Mouse (Mus musculus) liver, postnatal 0 days (tissue): Measurements from ENCODE around the gene Lhfpl5. TPM values are rescaled to one million over a fixed set of nuclear protein-coding genes. Genes with fewer than 3 reads are reported as not detected.

ENCODE experiments used
- ATAC-seq: fragments of 200-750 bp; cut with Nextera tagmentation; 2 replicates; pipeline ENCODE4 v1.8.0; 2017; ENCODE audit warnings: mild to moderate bottlenecking, moderate library complexity
- DNase-seq: peaks from one replicate; pipeline ENCODE4 v3.0.0-alpha.2; 2016
- H3K27ac ChIP-seq: fragments of 300-500 bp; sonication (generic); 2 replicates; pipeline ENCODE4 v1.5.1; 2014; ENCODE audit warnings: antibody characterized with exemption, moderate library complexity, mild to moderate bottlenecking, low read depth
- H3K27me3 ChIP-seq: fragments of 300-500 bp; sonication (generic); 2 replicates; pipeline ENCODE4 v1.6.1; 2014; ENCODE audit warnings: low read length, control low read depth, mixed read lengths; ENCODE audit not compliant: insufficient read depth
- H3K36me3 ChIP-seq: fragments of 300-500 bp; sonication (generic); replicated peaks from 2 replicates; pipeline ENCODE4 v1.6.1; 2014; ENCODE audit warnings: mild to moderate bottlenecking, control low read depth, low read length, moderate library complexity, mixed read lengths; ENCODE audit not compliant: insufficient read depth
- H3K4me1 ChIP-seq: fragments of 300-500 bp; sonication (generic); 2 replicates; pipeline ENCODE4 v1.6.1; 2014; ENCODE audit warnings: antibody characterized with exemption, mild to moderate bottlenecking, control low read depth; ENCODE audit not compliant: insufficient read depth
- H3K4me2 ChIP-seq: fragments of 300-500 bp; sonication (generic); 2 replicates; pipeline ENCODE4 v1.6.1; 2014; ENCODE audit warnings: low read depth, mild to moderate bottlenecking, low read length, moderate library complexity, mixed read lengths
- H3K4me3 ChIP-seq: fragments of 300-500 bp; sonication (generic); 2 replicates; pipeline ENCODE4 v1.5.1; 2014; ENCODE audit warnings: low read depth, low read length
- H3K9ac ChIP-seq: fragments of 300-500 bp; sonication (generic); replicated peaks from 2 replicates; pipeline ENCODE4 v1.6.1; 2014; ENCODE audit warnings: mild to moderate bottlenecking, moderate library complexity
- H3K9me3 ChIP-seq: fragments of 300-500 bp; sonication (generic); 2 replicates; pipeline ENCODE4 v1.6.1; 2016; ENCODE audit warnings: mild to moderate bottlenecking, control low read depth, low read length, mixed read lengths
- CTCF ChIP-seq: sonication (generic); IDR thresholded peaks from 2 replicates; pipeline ENCODE4 v1.5.1; 2016; ENCODE audit warnings: antibody characterized with exemption, low read depth
- EP300 ChIP-seq: IDR thresholded peaks from 2 replicates; pipeline ENCODE4 v1.6.1; 2016; ENCODE audit warnings: antibody characterized with exemption, low read depth, mild to moderate bottlenecking
- WGBS: fragments of 180-500 bp; shearing (Covaris S2); extraction: QIAGEN DNeasy Blood & Tissue Kit; methylation state at CpG from one replicate; pipeline ENCODE4 v1.1.7; 2014; ENCODE audit not compliant: insufficient replicate concordance; 5-methylcytosine and 5-hydroxymethylcytosine counted together
- polyA plus RNA-seq: library from polyadenylated mRNA; unstranded; fragments of >200 nt; fragmentation: Nextera tagmentation; extraction: Ambion mirVana; gene quantifications from 2 replicates; pipeline ENCODE4 v1.2.1, GENCODE M21; 2015

The Lhfpl5 gene
- polyA plus RNA-seq: not detected in 2 replicates

DNA sequence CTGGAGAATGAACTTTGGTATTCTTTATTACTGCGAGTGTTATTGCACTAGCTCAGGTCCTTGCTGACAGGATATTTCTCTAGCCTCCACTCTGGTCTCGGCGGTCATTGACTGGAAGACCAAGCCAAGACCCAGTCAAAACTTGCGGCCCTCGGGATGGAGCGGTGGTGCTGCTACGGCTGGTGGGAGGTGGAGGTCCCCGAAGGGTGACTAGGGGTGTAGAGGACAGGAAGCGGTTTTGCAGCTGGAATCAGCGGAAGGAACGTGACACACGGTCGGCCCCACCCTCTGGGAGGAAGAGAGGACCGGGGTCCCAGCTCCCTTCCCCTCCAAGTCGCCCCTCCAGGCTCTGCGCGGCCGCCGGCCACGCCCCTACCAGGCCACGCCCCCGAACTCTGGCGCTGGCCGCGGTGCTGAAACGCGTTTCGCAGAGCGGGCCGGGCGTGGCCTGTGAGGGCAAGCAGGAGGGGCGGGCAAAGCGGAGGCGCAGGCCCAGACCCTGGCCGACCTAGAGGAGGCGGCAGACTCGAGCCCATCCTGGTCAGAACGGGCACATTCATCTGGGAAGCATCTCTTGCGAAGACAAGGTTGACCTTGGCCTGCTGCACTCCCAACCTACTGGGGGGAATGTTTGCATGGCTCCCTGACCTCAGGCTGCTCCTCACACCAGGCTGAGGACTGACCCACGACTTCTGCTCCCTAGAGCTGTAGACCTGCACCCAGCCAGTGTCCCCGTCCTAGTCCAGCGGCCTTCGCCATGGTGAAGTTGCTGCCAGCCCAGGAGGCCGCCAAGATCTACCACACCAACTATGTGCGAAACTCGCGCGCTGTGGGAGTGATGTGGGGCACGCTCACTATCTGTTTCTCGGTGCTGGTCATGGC is at the start of gene Lhfpl5:
Lhfpl5 (plus strand) TSS at position 398 of the 882 bp plus-strand sequence.
- 13% methylated on average over 45 of the region's 50 CpGs for WGBS
- Histone ChIP-seq H3K9me3 (no peaks in the 10 kb centered on the region), H3K4me3 (no peak within 1 kb of the TSS)

DNA sequence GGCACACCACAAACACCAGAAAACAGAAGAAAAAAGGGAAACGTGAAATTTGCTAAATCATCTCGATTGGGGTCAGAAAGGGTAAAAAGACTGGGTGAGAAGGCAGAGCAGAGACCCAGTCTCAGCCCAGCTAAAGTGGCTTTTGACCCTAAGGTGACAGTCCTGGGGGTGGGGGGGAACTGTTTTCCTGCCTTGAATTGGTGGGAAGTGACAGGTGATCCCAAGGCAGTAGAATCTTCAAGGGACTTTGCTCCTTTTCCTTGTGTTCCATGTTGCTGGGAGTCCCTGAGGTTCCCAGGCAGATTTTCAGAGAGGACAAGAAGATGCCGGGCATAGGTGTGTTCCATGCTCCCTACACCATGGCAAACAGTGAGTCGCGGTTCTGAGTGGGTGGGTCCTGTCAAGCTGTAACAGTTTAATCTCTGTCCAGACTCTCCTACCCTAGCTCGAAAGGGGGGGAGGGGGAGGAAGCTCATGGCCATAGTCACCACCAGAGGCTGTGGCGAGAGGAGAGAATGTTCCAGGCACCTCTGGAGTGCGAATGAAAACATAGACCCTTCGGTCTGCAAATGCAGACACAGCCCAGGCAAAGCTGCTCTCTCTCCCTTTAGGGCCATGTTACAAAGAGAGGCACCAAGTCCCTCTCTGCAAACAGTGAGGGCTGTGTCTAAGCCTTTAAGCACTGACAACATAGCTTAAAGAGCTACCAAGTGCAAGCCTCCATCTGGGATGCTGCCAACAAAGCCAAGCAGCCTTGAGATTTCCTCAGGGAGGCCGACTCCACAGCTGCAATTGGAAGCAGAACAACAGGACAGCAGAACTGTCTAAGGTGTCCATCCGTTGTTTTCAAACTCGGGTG is 48.0 kb upstream of the Lhfpl5 start:
- Histone ChIP-seq H3K9me3 (no peaks in the 10 kb centered on the region), H3K4me3 (0 out of 2 replicates have a peak overlapping the region, but pooled peaks have one; percentile 9), H3K27me3 (no peaks in the 10 kb centered on the region), H3K27ac (peak overlapping the region; percentile 18; the same call in 1 of the 2 replicates), H3K36me3 (no peaks in the 10 kb centered on the region), H3K4me2 (peak overlapping the region; percentile 52), H3K4me1 (peaks cover 28% of the 10 kb centered on the region), H3K9ac (peak overlapping the region; percentile 41; the same call in 1 of the 2 replicates)
- DNase-seq: peak; percentile 30
- ATAC-seq: no peak
- 23% methylated on average over 12 of the region's 12 CpGs for WGBS
- TF ChIP-seq CTCF (no peak), EP300 (no peak)

More for the DNA sequence above, at the start of gene Lhfpl5:
- Histone ChIP-seq H3K27me3 (no peaks in the 10 kb centered on the region), H3K4me1 (peaks cover 8% of the 10 kb centered on the region), H3K9ac (no peak within 1 kb of the TSS), H3K27ac (no peak within 1 kb of the TSS), H3K4me2 (peak within 1 kb of the TSS; percentile 45), H3K36me3 (no peaks in the 10 kb centered on the region)
- DNase-seq: peak; percentile 75
- ATAC-seq: peak; percentile 64
- no peak for TF ChIP-seq CTCF
- TF ChIP-seq EP300: no peak

DNA sequence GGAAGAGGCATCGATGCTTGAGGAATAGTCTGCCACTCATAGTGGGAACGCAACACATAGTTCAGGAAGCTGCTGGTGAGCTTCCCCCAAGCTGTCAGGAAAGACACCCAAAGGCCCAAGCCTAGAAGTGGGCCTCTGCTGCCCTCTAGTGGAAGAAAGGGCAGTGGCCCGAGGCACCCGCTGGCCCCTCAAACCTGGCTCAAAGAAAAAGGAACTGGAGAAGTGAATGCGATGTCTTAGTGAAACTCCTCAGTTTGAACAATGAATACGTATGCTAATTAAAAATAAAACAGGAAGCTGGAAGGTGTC is 47.4 kb upstream of the Lhfpl5 start:
- Histone ChIP-seq H3K36me3 (no peaks in the 10 kb centered on the region), H3K27ac (peak overlapping the region; percentile 18; the same call in 1 of the 2 replicates), H3K4me3 (0 out of 2 replicates have a peak overlapping the region, but pooled peaks have one; percentile 9), H3K9ac (peak overlapping the region; percentile 41; the same call in 1 of the 2 replicates), H3K27me3 (no peaks in the 10 kb centered on the region), H3K4me1 (peaks cover 24% of the 10 kb centered on the region), H3K9me3 (no peaks in the 10 kb centered on the region), H3K4me2 (peak overlapping the region; percentile 52)
- TF ChIP-seq CTCF (peak; percentile 98), EP300 (no peak)
- DNase-seq: peak; percentile 88
- under 1% methylated on average over 6 of the region's 6 CpGs for WGBS
- ATAC-seq: peak; percentile 42

GRCm38 (mm10) chr17:28529116-28529515 is 46.3 kb upstream of the Lhfpl5 start:
- Histone ChIP-seq H3K4me1 (peaks cover 22% of the 10 kb centered on the region), H3K9me3 (no peaks in the 10 kb centered on the region), H3K4me3 (no peak overlapping the region), H3K4me2 (no peak overlapping the region), H3K27ac (no peak overlapping the region), H3K9ac (no peak overlapping the region), H3K36me3 (no peaks in the 10 kb centered on the region), H3K27me3 (no peaks in the 10 kb centered on the region)
- 59% methylated on average over 4 of the region's 4 CpGs for WGBS
- DNase-seq (no peak), ATAC-seq (no peak)
- TF ChIP-seq EP300: no peak
- TF ChIP-seq CTCF: no peak

DNA sequence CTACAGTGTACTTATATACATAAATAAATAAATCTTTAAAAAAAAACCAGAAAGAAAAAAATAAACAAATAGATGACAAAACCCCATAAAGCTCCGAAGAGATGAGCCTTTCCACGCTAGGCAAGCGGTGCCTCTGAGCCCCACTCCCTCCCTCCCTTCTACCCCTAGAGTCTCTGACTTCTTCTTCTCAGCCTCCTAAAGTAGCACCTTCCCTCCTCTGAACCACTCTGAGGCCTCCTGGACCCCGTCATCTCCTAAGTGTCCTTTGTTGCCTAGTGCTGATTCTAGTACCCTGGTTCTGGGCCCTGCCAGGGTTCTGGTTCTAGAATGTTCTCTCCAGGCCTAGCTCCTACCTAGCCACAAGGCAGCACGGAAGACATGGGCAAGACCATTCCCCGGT is 44.9 kb upstream of the Lhfpl5 start, which contains the start of gene Armc12:
Armc12 (plus strand) TSS at position 301 of the 400 bp plus-strand sequence.
- DNase-seq (no peak), ATAC-seq (no peak)
- Histone ChIP-seq H3K27ac (no peak within 1 kb of the TSS), H3K27me3 (no peaks in the 10 kb centered on the region), H3K4me3 (no peak within 1 kb of the TSS), H3K36me3 (no peaks in the 10 kb centered on the region), H3K9ac (no peak within 1 kb of the TSS), H3K4me1 (peaks cover 14% of the 10 kb centered on the region), H3K9me3 (no peaks in the 10 kb centered on the region), H3K4me2 (no peak within 1 kb of the TSS)
- TF ChIP-seq CTCF (no peak), EP300 (no peak)
- WGBS: 74% methylated on average over 6 of the region's 6 CpGs

DNA sequence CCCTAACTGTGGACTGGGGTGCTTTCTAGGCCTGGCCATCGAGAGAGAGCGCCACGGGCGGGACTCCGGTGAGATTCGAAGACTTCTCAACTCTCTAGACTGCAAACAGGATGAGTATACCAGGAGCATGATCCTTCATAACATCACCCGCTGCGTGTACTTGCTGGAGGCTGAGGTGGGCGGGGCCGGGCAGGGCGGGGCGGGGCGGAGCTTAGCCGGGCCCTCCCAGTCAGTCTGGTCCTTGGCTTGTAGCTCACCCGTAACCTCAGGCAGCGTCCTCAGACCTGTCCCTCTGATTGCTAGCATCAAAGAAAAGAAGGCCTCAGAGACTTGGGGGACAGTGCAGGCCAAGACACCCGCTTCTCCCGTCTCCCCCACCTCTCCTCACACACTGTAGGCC is 43.5 kb upstream of the Lhfpl5 start:
- Histone ChIP-seq H3K27ac (no peak overlapping the region), H3K9me3 (no peaks in the 10 kb centered on the region), H3K27me3 (no peaks in the 10 kb centered on the region), H3K4me3 (no peak overlapping the region), H3K9ac (no peak overlapping the region), H3K4me1 (peaks cover 14% of the 10 kb centered on the region), H3K36me3 (no peaks in the 10 kb centered on the region), H3K4me2 (peak overlapping the region; percentile 30)
- peak; percentile 28; the same call in 1 of the 2 replicates for ATAC-seq
- 24% methylated on average over 18 of the region's 18 CpGs for WGBS
- TF ChIP-seq EP300 (no peak), CTCF (no peak)
- DNase-seq: peak; percentile 70
